Mouse (Mus musculus) kidney, postnatal 0 days (tissue): ENCODE measurements around the gene Actr6. TPM values are rescaled to one million over a fixed set of nuclear protein-coding genes. Genes with fewer than 3 reads are reported as not detected.
"Not testable (repeated sequence)": the region's sequence is repeated elsewhere in the genome, so short reads cannot be mapped to it uniquely, and the experiment has no call there.

Source experiments
- ATAC-seq: fragments of 200-750 bp; cut with Nextera tagmentation; replicated peaks from 2 replicates; pipeline ENCODE4 v1.8.0; 2017; ENCODE audit warnings: low read depth, moderate number of reproducible peaks, moderate TSS enrichment, moderate library complexity; ENCODE audit not compliant: low FRiP score
- DNase-seq: peaks from one replicate; pipeline ENCODE4 v3.0.0-alpha.2; 2016; ENCODE audit warnings: low spot score
- H3K27ac ChIP-seq: fragments of 300-500 bp; sonication (generic); 2 replicates; pipeline ENCODE4 v1.5.1; 2014; ENCODE audit warnings: mild to moderate bottlenecking
- H3K27me3 ChIP-seq: fragments of 300-500 bp; sonication (generic); 2 replicates; pipeline ENCODE4 v1.6.1; 2014; ENCODE audit warnings: low read length, mixed read lengths; ENCODE audit not compliant: insufficient read depth
- H3K36me3 ChIP-seq: fragments of 300-500 bp; sonication (generic); 2 replicates; pipeline ENCODE4 v1.6.1; 2014; ENCODE audit warnings: low read length, mixed read lengths; ENCODE audit not compliant: insufficient read depth
- H3K4me1 ChIP-seq: fragments of 300-500 bp; sonication (generic); replicated peaks from 2 replicates; pipeline ENCODE4 v1.6.1; 2014; ENCODE audit warnings: antibody characterized with exemption, low read length, mixed read lengths; ENCODE audit not compliant: insufficient read depth
- H3K4me2 ChIP-seq: fragments of 300-500 bp; sonication (generic); 2 replicates; pipeline ENCODE4 v1.6.1; 2014; ENCODE audit warnings: mild to moderate bottlenecking, low read length, moderate library complexity, mixed read lengths
- H3K4me3 ChIP-seq: fragments of 300-500 bp; sonication (generic); replicated peaks from 2 replicates; pipeline ENCODE4 v1.5.1; 2014; ENCODE audit warnings: low read depth, low read length
- H3K9ac ChIP-seq: fragments of 300-500 bp; sonication (generic); 2 replicates; pipeline ENCODE4 v1.6.1; 2014; ENCODE audit warnings: low read depth, low read length
- H3K9me3 ChIP-seq: fragments of 300-500 bp; sonication (generic); replicated peaks from 2 replicates; pipeline ENCODE4 v1.6.1; 2016; ENCODE audit warnings: low read length, inconsistent platforms, mixed read lengths
- CTCF ChIP-seq: IDR thresholded peaks from 2 replicates; pipeline ENCODE4 v1.5.1; 2016; ENCODE audit warnings: antibody characterized with exemption, low read depth, mild to moderate bottlenecking, moderate library complexity
- WGBS: fragments of 180-500 bp; shearing (Covaris S2); extraction: QIAGEN DNeasy Blood & Tissue Kit; methylation state at CpG from one replicate; pipeline ENCODE4 v1.1.7; 2014; 5-methylcytosine and 5-hydroxymethylcytosine counted together
- polyA plus RNA-seq: library from polyadenylated mRNA; unstranded; fragments of >200 nt; fragmentation: Nextera tagmentation; extraction: Ambion mirVana; gene quantifications from 2 replicates; pipeline ENCODE4 v1.2.1, GENCODE M21; 2015

Gene Actr6
- polyA plus RNA-seq, 1 experiment from 2014 or later = 40.7 TPM

DNA sequence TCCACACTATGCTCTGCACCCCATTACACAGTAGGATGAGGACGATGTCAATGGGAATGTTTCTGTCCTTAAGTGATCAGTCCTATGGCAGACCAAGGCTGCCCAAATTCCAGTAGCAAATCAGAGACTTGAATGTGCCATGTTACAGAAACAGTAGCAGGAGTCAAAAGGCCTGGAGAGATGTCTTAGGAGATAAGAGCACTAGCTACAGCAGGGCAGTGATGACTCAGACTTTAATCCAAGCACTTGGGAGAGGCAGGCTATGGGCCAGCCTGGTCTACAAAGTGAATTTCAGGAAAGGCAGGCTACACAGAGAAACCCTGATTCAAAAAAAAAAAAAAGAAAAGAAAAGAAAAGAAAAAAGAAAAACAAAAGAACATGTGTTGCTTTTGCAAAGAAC, 52.6 kb downstream of the Actr6 start:
- no peak overlapping the region for H3K9ac ChIP-seq
- H3K27me3 ChIP-seq = no peaks in the 10 kb centered on the region
- H3K27ac ChIP-seq = no peak overlapping the region
- ATAC-seq (no peak), DNase-seq (no peak)
- no peaks in the 10 kb centered on the region for H3K4me1 ChIP-seq
- no peaks in the 10 kb centered on the region for H3K9me3 ChIP-seq
- TF ChIP-seq CTCF = no peak
- no peaks in the 10 kb centered on the region for H3K36me3 ChIP-seq
- no peak overlapping the region for H3K4me2 ChIP-seq
- no peak overlapping the region for H3K4me3 ChIP-seq
- WGBS = 85% methylated on average over 1 of the region's 1 CpGs

DNA sequence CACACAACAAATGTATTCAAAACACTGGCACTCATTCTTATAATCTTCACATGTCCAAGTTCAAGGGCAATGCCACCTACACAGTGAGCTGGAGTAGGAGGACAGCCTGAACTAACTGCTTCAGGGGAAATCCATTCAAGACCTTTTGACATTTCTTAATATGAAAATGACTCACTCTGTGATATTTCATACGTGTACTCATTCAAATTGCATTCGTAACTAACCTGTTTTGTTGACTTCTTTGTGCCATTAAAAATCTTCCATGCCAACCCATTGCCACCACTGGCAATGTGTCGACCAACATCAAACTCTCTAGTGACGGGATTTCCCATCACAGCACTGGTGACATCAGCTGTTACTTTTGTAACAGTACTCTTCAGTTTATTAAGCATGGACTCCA, 54.0 kb downstream of the Actr6 start:
- Histone ChIP-seq H3K27me3 (no peaks in the 10 kb centered on the region), H3K4me2 (no peak overlapping the region), H3K4me1 (no peaks in the 10 kb centered on the region), H3K36me3 (no peaks in the 10 kb centered on the region), H3K27ac (no peak overlapping the region), H3K9me3 (no peaks in the 10 kb centered on the region), H3K4me3 (no peak overlapping the region), H3K9ac (no peak overlapping the region)
- DNase-seq (no peak), ATAC-seq (no peak)
- WGBS = 94% methylated on average over 4 of the region's 4 CpGs
- TF ChIP-seq CTCF = no peak

DNA sequence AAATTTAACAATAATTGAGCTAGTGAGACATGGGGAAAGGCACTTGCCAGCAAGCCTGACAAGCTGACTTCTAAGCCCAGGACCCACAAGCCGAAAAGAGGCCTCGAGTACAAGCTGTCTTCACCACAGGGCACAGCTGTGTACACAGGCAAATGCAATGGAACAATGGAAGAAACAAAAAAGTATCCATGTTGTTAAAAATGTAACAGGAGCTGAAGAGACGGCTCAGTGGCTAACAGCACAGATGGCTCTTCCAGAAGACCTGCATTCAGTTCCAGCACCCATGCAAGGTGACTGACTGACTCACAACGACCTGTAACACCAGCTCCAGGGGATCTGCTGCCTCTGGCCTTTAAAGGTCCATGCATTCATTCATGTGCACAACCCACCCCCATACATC, 55.5 kb downstream of the Actr6 start:
- Histone ChIP-seq H3K4me3 (no peak overlapping the region), H3K9ac (no peak overlapping the region), H3K9me3 (no peaks in the 10 kb centered on the region), H3K27ac (no peak overlapping the region), H3K4me1 (no peaks in the 10 kb centered on the region), H3K36me3 (no peaks in the 10 kb centered on the region), H3K4me2 (no peak overlapping the region), H3K27me3 (no peaks in the 10 kb centered on the region)
- WGBS = 60% methylated on average over 4 of the region's 4 CpGs
- DNase-seq (no peak), ATAC-seq (no peak)
- TF ChIP-seq CTCF = no peak

DNA sequence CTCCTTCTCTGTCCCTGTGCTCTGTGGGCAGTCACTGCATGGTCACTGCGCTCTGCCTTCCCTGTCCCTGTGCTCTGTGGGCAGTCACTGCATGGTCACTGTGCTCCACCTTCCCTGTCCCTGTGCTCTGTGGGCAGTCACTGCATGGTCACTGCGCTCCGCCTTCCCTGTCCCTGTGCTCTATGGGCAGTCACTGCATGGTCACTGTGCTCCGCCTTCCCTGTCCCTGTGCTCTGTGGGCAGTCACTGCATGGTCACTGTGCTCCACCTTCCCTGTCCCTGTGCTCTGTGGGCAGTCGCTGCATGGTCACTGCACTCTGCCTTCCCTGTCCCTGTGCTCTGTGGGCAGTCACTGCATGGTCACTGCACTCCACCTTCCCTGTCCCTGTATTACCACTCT, 61.7 kb downstream of the Actr6 start:
- WGBS = 96% methylated on average over 5 of the region's 5 CpGs
- H3K4me2 ChIP-seq, ATAC-seq, H3K4me1 ChIP-seq, H3K9ac ChIP-seq, DNase-seq, H3K27me3 ChIP-seq, H3K4me3 ChIP-seq, H3K9me3 ChIP-seq, H3K27ac ChIP-seq, H3K36me3 ChIP-seq: not testable (repeated sequence)

GRCm38 (mm10) chr10:89667571-89667970, 64.5 kb downstream of the Actr6 start:
- Histone ChIP-seq H3K9me3 (no peaks in the 10 kb centered on the region), H3K27me3 (no peaks in the 10 kb centered on the region), H3K4me3 (no peak overlapping the region), H3K9ac (no peak overlapping the region), H3K27ac (no peak overlapping the region), H3K36me3 (no peaks in the 10 kb centered on the region), H3K4me2 (no peak overlapping the region), H3K4me1 (no peaks in the 10 kb centered on the region)
- no peak for ATAC-seq
- DNase-seq = no peak
- 79% methylated on average over 7 of the region's 7 CpGs for WGBS
- TF ChIP-seq CTCF = no peak

- 71% methylated on average over 9 of the region's 9 CpGs for WGBS
- H3K27me3 ChIP-seq = no peaks in the 10 kb centered on the region
- 0 out of 2 replicates have a peak, but pooled peaks cover 3% of the 10 kb centered on the region for H3K36me3 ChIP-seq
- H3K4me1 ChIP-seq = no peaks in the 10 kb centered on the region
- H3K4me2 ChIP-seq = no peak overlapping the region
- no peaks in the 10 kb centered on the region for H3K9me3 ChIP-seq
- no peak for TF ChIP-seq CTCF
- ATAC-seq (no peak), DNase-seq (no peak)
- H3K27ac ChIP-seq = no peak overlapping the region
- H3K9ac ChIP-seq = no peak overlapping the region
- H3K4me3 ChIP-seq = no peak overlapping the region
These were observed 66.4 kb downstream of the Actr6 start for GRCm38 (mm10) chr10:89665679-89666078.

GRCm38 (mm10) chr10:89664977-89665645, 67.0 kb downstream of the Actr6 start:
- no peak overlapping the region for H3K9ac ChIP-seq
- 48% methylated on average over 8 of the region's 8 CpGs for WGBS

More at GRCm38 (mm10) chr10:89664977-89665645, 67.0 kb downstream of the Actr6 start:
- Histone ChIP-seq H3K4me3 (no peak overlapping the region), H3K27ac (no peak overlapping the region), H3K4me2 (no peak overlapping the region), H3K36me3 (0 out of 2 replicates have a peak, but pooled peaks cover 3% of the 10 kb centered on the region), H3K4me1 (no peaks in the 10 kb centered on the region), H3K27me3 (no peaks in the 10 kb centered on the region), H3K9me3 (no peaks in the 10 kb centered on the region)
- TF ChIP-seq CTCF = no peak
- ATAC-seq (peak; percentile 74), DNase-seq (peak; percentile 70)

Other genes with a start within 250 kb of the Actr6 start
- 12.0 and 12.4 TPM in 2 replicates for gene Nr1h4, start 198.7 kb downstream of the Actr6 start, polyA plus RNA-seq
- gene Slc17a8, start 111.0 kb downstream of the Actr6 start, polyA plus RNA-seq = 0.29 and 0.61 TPM in 2 replicates
- 6.7 and 7.0 TPM in 2 replicates for gene Scyl2, start 46.0 kb downstream of the Actr6 start, polyA plus RNA-seq
- gene Uhrf1bp1l, start 12.7 kb upstream of the Actr6 start, polyA plus RNA-seq = 28.3 and 30.9 TPM in 2 replicates
- 2.4 and 3.1 TPM in 2 replicates for gene Anks1b, start 141.2 kb upstream of the Actr6 start, polyA plus RNA-seq